Mouse (Mus musculus): ENCODE data around the gene Trpm3.

DNA sequence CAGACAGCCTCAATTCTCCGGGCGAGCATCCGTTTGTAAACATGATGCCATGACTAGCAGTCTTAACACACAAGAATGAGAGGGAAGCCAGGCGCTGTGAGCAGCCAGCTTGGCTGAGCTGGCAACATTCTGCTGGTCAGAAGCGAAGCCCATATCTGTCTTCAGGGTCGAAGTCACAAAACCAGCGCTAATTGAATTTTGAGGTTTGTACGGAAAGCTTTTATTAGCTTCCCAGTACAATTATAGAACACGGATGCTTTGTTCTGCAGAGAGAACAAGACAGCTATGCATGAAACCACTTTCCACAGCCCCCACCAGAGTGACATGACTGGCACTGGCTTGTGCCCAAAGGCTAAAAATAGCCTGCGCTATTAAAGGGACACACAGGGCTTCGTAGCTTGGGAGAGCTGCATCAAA lies 766.2 kb downstream of the Trpm3 start:
- TF ChIP-seq CTCF (IDR thresholded peaks at IDR 0.05; ENCODE audit: low read depth, low read length), result no peak
- TF ChIP-seq POLR2A (IDR thresholded peaks at IDR 0.05; ENCODE audit: extremely low read depth, insufficient read depth, low read length), result no peak

Measured in liver, adult 2 months (tissue).